Mouse (Mus musculus): Measurements from ENCODE around the gene Gm9945.

Gm9945 gene

DNA sequence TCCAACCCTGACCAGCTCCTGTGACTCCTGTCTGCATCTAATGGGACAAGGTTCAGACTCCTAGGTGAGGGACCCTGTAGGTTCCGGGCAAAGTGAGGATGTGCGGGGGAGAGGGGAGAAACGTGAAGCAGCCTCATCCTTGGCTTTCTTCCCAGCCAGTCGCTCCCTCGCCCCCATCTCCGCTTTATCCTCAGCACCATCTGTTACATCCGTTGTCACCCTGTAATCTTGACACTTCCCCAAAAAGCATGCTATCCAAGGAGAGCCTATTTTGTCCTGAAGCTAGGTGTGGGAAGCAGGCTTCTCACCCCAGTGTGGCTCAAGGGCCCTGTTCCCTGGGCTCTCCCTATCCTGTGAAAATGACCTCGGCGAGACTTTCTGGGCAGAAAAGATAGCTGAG lies 43.0 kb downstream of the Gm9945 start:
- DNase-seq (ENCODE audit: low read depth), result no peak

DNA sequence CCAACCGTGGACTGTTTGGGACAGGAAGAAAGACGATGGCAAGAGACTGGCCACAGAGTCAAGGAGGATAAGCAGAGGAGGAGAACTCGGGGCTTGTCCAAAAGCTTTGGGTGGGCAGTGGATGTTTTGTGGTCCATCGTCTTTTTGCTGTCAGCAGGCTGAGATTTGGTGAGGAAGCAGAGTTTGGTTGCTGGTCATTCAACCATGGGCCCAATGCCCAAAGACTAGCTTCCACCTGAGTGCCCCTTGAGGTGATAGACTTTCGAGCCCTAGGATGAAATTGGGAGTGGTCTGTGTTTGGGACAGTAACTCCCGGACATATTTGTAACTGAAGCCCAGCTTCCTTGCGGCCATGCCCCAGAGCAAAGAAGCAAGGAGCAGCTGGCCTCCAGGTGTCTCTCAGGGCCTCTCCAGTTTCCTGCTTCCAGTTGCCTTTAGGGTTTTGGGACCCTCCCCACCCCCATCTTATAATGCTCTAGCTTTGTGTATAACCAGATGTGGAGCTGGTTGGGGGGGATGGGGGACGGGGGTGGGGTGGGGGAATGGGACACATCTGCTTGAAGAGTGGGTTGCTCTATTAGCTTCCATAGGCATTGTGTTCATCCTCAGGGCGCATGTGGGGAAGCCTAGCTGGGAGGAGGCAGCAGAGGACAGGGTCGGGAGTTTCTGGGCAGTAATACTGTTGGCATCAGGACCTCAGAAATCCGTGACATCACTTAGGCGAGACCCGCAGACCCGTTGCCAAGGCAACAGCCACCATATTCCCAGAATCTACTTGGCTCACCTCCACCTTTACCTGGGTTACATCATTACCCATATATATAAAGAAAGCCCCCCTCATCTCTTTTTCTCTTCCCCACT lies 43.8 kb downstream of the Gm9945 start:
- no peak for DNase-seq (ENCODE audit: low read depth)

DNA sequence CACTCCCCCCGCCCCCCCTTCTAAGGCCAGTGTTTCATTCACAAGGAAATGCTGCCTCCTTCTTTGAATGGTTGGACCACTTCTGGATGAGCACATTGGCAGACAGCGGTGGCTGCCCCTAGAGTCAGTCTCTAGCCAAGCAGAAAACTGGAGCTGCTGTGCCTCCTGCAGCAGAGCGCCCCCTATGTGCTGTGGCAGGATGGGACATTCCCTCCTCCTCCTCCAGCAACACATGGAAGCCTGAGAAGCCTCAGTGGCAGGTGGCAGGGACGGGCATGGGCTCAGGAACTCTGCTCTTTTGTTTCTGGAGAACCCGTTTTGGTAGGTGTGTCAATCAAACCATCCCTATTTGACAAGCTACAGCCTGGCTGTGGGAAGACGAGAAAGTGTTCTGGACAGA lies 44.9 kb downstream of the Gm9945 start:
- DNase-seq (ENCODE audit: low read depth), result peak; percentile 46

DNA sequence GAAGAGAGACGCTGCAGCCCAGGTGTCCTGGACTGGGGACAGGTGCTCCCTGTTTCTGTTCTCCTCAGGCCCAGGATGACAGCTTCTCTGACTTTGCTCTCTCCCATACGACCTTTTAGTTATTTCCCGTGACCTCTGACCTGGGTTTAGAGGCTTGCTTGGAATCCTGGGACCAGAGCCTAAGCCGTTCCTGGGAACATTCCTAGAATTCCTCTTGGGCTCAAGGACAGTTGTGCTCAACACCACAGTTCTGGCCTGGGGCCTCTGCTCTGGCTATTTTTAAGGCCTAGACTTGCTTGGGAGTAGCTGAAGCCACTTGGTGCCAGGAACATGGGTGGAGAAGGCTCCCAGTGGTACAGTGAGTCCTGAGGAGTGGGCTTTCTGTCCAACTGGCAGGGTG lies 45.5 kb downstream of the Gm9945 start:
- no peak for DNase-seq (ENCODE audit: low read depth)

DNA sequence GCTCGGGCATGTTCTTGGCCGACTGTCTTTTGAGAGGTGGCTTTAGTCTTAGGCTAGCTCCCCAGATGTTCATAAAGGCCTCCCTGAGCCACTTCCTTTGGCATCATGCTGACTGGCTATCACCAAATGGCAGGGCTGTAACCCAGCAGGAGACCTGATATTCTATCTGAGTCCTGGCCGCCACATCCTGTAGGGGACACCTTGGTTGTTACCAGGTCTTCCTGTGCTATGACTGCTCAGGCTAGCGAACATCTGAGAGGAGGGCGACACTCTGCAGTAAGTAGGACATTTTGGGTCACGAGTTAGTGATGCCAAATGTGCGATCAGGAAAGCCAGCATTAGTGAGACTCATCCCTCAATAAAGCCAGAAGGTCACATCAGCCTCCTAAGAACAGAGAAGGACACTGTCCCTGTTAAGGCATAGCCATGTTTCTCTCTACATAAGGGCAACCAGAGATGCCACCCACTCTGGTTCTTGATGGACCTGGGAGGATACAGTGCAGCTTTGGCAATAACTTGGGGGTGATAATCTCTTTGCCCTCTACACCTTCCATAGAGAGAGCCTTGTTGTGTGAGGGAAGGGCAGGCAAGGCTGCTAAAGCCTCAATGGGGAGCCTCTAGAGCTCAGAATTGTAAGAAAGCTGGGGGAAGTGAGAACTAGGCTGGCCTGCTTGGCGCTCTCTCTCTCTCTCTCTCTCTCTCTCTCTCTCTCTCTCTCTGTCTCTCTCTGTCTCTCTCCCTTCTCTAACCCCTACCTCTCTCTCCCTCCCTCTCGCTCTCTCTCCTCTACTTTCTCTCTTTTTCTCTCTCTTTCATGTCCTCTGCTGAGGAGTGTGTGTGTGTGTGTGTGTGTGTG lies 48.7 kb downstream of the Gm9945 start:
- peak; percentile 84 for DNase-seq (ENCODE audit: low read depth)

DNA sequence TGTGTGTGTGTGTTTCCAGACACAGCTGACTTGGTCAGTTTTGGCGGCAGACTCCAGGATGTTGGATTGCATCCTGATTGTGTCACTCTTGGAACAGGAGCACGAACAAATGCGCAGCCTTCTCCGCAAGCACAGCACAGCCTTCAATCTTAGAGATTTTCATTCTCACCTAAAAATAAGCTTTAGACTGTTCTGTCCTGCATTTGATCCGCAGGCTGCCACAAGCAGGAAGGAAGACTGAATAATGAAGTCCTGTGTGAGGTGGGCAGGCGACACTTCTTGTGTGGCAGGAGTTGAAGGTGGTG lies 49.2 kb downstream of the Gm9945 start:
- DNase-seq (ENCODE audit: low read depth), result peak; percentile 19

DNA sequence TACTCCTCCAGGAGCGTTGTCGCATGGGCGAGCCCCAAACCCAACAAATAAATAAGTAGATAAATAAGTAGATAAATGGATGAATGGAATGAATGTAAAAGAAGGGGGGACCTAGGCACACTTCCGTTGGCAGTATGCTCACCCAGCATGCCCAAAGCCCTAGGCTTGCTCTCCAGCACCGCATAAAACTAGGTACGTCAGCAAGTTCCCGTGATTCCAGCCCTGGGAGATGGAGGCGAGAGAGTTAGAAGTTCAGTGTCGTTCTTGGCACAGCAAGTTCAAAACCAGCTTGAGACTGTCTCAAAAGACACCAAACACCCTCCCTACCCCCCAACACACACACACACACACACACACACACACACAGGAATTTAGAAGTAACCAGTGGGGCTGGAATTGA lies 50.0 kb downstream of the Gm9945 start:
- no peak for DNase-seq (ENCODE audit: low read depth)
